Mouse (Mus musculus) ES-E14 (cell line): ENCODE results near the gene Zbtb7b.

Experiments
- HCFC1 ChIP-seq: IDR thresholded peaks from 2 replicates; pipeline ENCODE4 v1.6.1; 2012; ENCODE audit warnings: low read length, inconsistent platforms, borderline replicate concordance; ENCODE audit not compliant: insufficient read depth
- MAFK ChIP-seq: IDR thresholded peaks from 2 replicates; pipeline ENCODE4 v1.6.1; 2014; ENCODE audit warnings: mild to moderate bottlenecking, low read depth, low read length, inconsistent platforms; ENCODE audit not compliant: insufficient read depth
- ZNF384 ChIP-seq: IDR thresholded peaks from 2 replicates; pipeline ENCODE4 v1.6.1; 2012; ENCODE audit warnings: low read depth, low read length, inconsistent platforms

- TF ChIP-seq ZNF384 (no peak), HCFC1 (no peak), MAFK (no peak)
Observed at GRCm38 (mm10) chr3:89379388-89380131, 15.0 kb downstream of the Zbtb7b start.
